Mouse (Mus musculus) small intestine, adult 2 months (tissue): ENCODE results near the gene Armh3. TPM values are rescaled to one million over a fixed set of nuclear protein-coding genes. Genes with fewer than 3 reads are reported as not detected.

Experiments
- H3K27ac ChIP-seq: fragments of 200-500 bp; 2 replicates; pipeline ENCODE4 v1.5.1; 2012; ENCODE audit warnings: low read depth, low read length, control low read depth, inconsistent platforms; ENCODE audit not compliant: insufficient read depth
- H3K27me3 ChIP-seq: fragments of 200-500 bp; 2 replicates; pipeline ENCODE4 v1.6.1; 2012; ENCODE audit warnings: mild to moderate bottlenecking, moderate library complexity, low read length, inconsistent platforms; ENCODE audit not compliant: control insufficient read depth, insufficient read depth
- H3K36me3 ChIP-seq: fragments of 200-500 bp; 2 replicates; pipeline ENCODE4 v1.6.1; 2012; ENCODE audit warnings: mild to moderate bottlenecking, low read length, control low read depth, inconsistent platforms; ENCODE audit not compliant: control insufficient read depth, insufficient read depth
- H3K4me1 ChIP-seq: fragments of 200-500 bp; 2 replicates; pipeline ENCODE4 v1.6.1; 2012; ENCODE audit warnings: low read length, inconsistent platforms, mixed read lengths; ENCODE audit not compliant: control insufficient read depth, insufficient read depth, insufficient read length
- H3K4me3 ChIP-seq: fragments of 200-500 bp; 2 replicates; pipeline ENCODE4 v1.5.1; 2012; ENCODE audit warnings: low read depth, mild to moderate bottlenecking, control low read depth, inconsistent platforms, low read length, moderate library complexity
- CTCF ChIP-seq: fragments of 200-500 bp; IDR thresholded peaks from 2 replicates; pipeline ENCODE4 v1.5.1; 2012; ENCODE audit warnings: low read depth, mild to moderate bottlenecking, control low read depth, inconsistent platforms, low read length, moderate library complexity, mixed read lengths; ENCODE audit not compliant: insufficient replicate concordance, insufficient read length; ENCODE audit errors: extremely low read depth
- POLR2A ChIP-seq: fragments of 200-500 bp; IDR thresholded peaks from 2 replicates; pipeline ENCODE4 v1.6.1; 2012; ENCODE audit warnings: low read depth, mild to moderate bottlenecking, control low read depth, inconsistent platforms, low read length, moderate library complexity
- WGBS: fragments of 180-500 bp; shearing (Covaris S2); methylation state at CpG from one replicate; pipeline ENCODE4 v1.1.7; 2018; 5-methylcytosine and 5-hydroxymethylcytosine counted together
- polyA plus RNA-seq: library from polyadenylated mRNA; depleted of rRNA; stranded (reverse); fragments of >200 nt; gene quantifications from 2 replicates; pipeline ENCODE4 v1.2.3, GENCODE M21; 2012

Gene Armh3
- polyA plus RNA-seq, 1 experiment: 7.5 TPM

DNA sequence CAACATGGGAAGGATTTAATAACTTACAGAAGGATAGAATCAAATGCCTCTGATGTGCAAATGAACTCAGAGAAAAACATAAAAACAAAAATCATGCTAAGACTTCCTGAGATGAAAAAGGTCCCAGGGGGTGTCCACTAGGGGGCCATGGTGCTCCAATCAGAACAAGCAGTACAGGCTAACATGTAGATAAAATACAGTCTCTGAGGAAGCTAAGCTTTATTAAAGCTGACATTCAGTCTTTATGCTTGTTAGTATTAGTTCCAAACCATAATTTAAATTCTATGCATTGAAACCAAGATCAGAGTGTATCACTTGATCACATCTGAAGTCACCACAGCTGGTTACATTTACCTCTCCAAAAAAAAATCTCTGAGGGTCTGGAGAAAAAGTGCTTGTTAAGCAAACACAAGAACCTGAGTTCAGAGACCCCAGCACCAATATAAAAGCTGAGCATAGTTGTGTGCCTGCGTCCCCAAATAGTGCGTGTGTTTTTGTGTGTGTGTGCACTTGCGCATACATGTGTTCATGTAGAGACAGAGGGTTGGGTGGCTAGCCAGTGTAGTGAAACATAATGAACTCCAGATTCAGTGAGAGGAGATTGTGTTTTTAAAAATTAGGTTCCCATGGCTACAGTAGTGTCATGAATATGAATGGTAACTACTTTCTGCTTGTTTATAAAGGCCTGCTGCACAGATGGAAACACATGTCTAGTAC is 151.1 kb downstream of the Armh3 start:
- H3K27me3 ChIP-seq: no peaks in the 10 kb centered on the region
- WGBS: 89% methylated on average over 3 of the region's 3 CpGs

GRCm38 (mm10) chr19:45844209-45844608 is 154.1 kb downstream of the Armh3 start:
- peaks cover 2% of the 10 kb centered on the region; the same call in 1 of the 2 replicates for H3K36me3 ChIP-seq
- H3K27ac ChIP-seq: no peak overlapping the region
- no peaks in the 10 kb centered on the region for H3K27me3 ChIP-seq
- H3K4me1 ChIP-seq: no peaks in the 10 kb centered on the region
- H3K4me3 ChIP-seq: no peak overlapping the region
- 75% methylated on average over 3 of the region's 3 CpGs for WGBS
- no peak for TF ChIP-seq CTCF
- TF ChIP-seq POLR2A: no peak

More for the DNA sequence above, 151.1 kb downstream of the Armh3 start:
- Histone ChIP-seq H3K4me1 (no peaks in the 10 kb centered on the region), H3K27ac (no peak overlapping the region), H3K4me3 (no peak overlapping the region), H3K36me3 (peaks cover 2% of the 10 kb centered on the region; the same call in 1 of the 2 replicates)
- TF ChIP-seq POLR2A: no peak
- TF ChIP-seq CTCF: no peak

- TF ChIP-seq POLR2A: no peak
- no peak for TF ChIP-seq CTCF
- WGBS: 62% methylated on average over 10 of the region's 10 CpGs
- Histone ChIP-seq H3K4me1 (no peaks in the 10 kb centered on the region), H3K36me3 (peaks cover 2% of the 10 kb centered on the region; the same call in 1 of the 2 replicates), H3K27me3 (no peaks in the 10 kb centered on the region), H3K27ac (no peak overlapping the region), H3K4me3 (no peak overlapping the region)
These were observed 154.9 kb downstream of the Armh3 start for GRCm38 (mm10) chr19:45843424-45843823.

- Histone ChIP-seq H3K27me3 (no peaks in the 10 kb centered on the region), H3K4me1 (no peaks in the 10 kb centered on the region), H3K4me3 (no peak overlapping the region), H3K27ac (no peak overlapping the region), H3K36me3 (no peaks in the 10 kb centered on the region)
- no peak for TF ChIP-seq CTCF
- no peak for TF ChIP-seq POLR2A
- WGBS: 83% methylated on average over 12 of the region's 12 CpGs
These were observed 161.0 kb downstream of the Armh3 start for GRCm38 (mm10) chr19:45837050-45837994.

DNA sequence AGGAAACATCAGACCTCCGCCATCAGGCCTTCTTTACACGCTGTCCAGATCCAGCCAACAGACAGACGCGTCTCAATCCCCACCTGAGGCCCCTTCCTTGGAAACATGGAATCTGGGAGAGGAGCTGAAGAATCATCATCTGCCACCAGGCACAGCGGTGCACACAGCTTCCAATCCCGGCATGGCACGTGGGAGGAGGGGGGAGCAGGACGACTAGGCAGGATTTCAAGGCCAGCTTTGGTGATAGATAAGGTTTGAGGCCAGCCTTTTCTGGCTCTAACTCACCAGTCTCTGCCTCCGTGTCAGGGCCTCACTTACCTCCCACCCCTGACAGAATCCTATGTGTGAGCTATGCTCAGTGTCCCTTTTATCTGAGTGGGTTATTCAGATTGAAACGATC is 162.8 kb downstream of the Armh3 start:
- H3K36me3 ChIP-seq: no peaks in the 10 kb centered on the region
- H3K27me3 ChIP-seq: no peaks in the 10 kb centered on the region
- WGBS: 78% methylated on average over 10 of the region's 10 CpGs

GRCm38 (mm10) chr19:45833665-45834064 is 164.6 kb downstream of the Armh3 start:
- Histone ChIP-seq H3K4me1 (no peaks in the 10 kb centered on the region), H3K27me3 (no peaks in the 10 kb centered on the region), H3K4me3 (no peak overlapping the region), H3K27ac (no peak overlapping the region), H3K36me3 (no peaks in the 10 kb centered on the region)
- WGBS: 94% methylated on average over 10 of the region's 10 CpGs
- TF ChIP-seq POLR2A: no peak
- TF ChIP-seq CTCF: no peak

More for the DNA sequence above, 162.8 kb downstream of the Armh3 start:
- Histone ChIP-seq H3K4me1 (no peaks in the 10 kb centered on the region), H3K4me3 (no peak overlapping the region), H3K27ac (no peak overlapping the region)
- TF ChIP-seq POLR2A: no peak

DNA sequence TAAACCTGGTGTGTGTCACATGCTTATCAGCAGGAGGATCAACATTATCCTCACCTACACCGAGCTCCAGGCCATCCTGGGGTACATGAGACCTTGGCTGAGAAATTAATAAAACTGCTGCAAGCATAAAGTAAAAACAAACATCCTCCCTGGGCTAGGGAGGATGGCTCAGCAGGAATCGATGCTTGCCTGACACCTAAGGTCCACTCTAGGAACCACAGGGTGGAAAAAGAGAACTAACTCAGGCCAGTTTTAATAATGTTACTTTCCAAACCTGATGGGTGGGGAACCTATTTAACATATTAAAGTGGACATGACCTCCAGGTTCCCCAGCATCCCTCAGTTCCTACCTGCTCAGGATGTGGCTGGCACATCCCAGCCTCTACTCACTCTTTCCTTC is 167.6 kb downstream of the Armh3 start:
- Histone ChIP-seq H3K4me1 (no peaks in the 10 kb centered on the region), H3K36me3 (no peaks in the 10 kb centered on the region), H3K4me3 (no peak overlapping the region), H3K27ac (no peak overlapping the region), H3K27me3 (no peaks in the 10 kb centered on the region)
- TF ChIP-seq POLR2A: no peak
- no peak for TF ChIP-seq CTCF
- WGBS: 30% methylated on average over 2 of the region's 2 CpGs
